ENCODE assay signal across 9 mouse cellular contexts in genomic region chr4:128774467-128774866, GRCm38 (mm10). TPM values are rescaled to one million over a fixed set of nuclear protein-coding genes. Genes with fewer than 3 reads are reported as not detected.
DNase-seq lines count a peak whose midpoint lies in the region; ATAC-seq and TF ChIP-seq lines count a peak whose summit lies in the region.
"Had no signal": no experiment of that assay in that cellular context is flagged by ENCODE, and none has a peak within 500 bp of the region (broad histone marks: within the 10 kb centered on the region; RNA-seq: fewer than 3 reads in every experiment).

No protein-coding gene starts in this region.

- no peak overlapping the region for H3K4me3 ChIP-seq in kidney, embryonic 16.5 days (ENCODE audit: low read length)
- H3K4me3 ChIP-seq in CH12.LX (replicated peaks in 1 of 3; ENCODE audit: low read depth in 2 of 3, low read length in 2 of 3, poor library complexity in 1 of 3), result no peak overlapping the region
- H3K4me3 ChIP-seq in embryonic facial prominence, embryonic 11.5 days (ENCODE audit: low read depth, low read length), result no peak overlapping the region
- no peak overlapping the region for H3K4me3 ChIP-seq in liver, embryonic 11.5 days (ENCODE audit: low read depth, low read length)
- H3K4me3 ChIP-seq in small intestine, adult 2 months (ENCODE audit: low read depth, low read length), result no peak overlapping the region
- H3K4me3 ChIP-seq: megakaryocyte, embryonic 14.5 days had no signal

- H3K27ac ChIP-seq in kidney, embryonic 16.5 days (ENCODE audit: low read length), result no peak overlapping the region
- no peak overlapping the region for H3K27ac ChIP-seq in CH12.LX (ENCODE audit: insufficient read depth, low read depth)
- H3K27ac ChIP-seq in embryonic facial prominence, embryonic 11.5 days (replicated peaks; ENCODE audit: low read depth, low read length), result no peak overlapping the region
- H3K27ac ChIP-seq in liver, embryonic 11.5 days (ENCODE audit: low read depth, low read length), result no peak overlapping the region
- H3K27ac ChIP-seq in small intestine, adult 2 months (ENCODE audit: insufficient read depth, low read depth, low read length), result no peak overlapping the region

- dilution Hi-C loops in CH12.LX (cut with MboI; ENCODE audit: extremely low pct_ligation_motif_present, extremely low pct_unique_long_range_greater_than_20kb, low sequenced_read_pairs), result no loop called here

- no peak overlapping the region for H3K9ac ChIP-seq in kidney, embryonic 16.5 days (replicated peaks; ENCODE audit: low read length)
- H3K9ac ChIP-seq in CH12.LX (ENCODE audit: insufficient read depth, low read depth), result no peak overlapping the region
- H3K9ac ChIP-seq in embryonic facial prominence, embryonic 11.5 days (replicated peaks; ENCODE audit: low read length), result no peak overlapping the region
- H3K9ac ChIP-seq in liver, embryonic 11.5 days (ENCODE audit: low read depth, low read length), result no peak overlapping the region

- TF ChIP-seq POLR2A in CH12.LX (IDR thresholded peaks at IDR 0.05; ENCODE audit: low read depth, low read length), result no peak; the same call in 1 of the 2 replicates
- no peak for TF ChIP-seq POLR2A in small intestine, adult 2 months (IDR thresholded peaks at IDR 0.05; ENCODE audit: low read depth, low read length)

- peaks cover 60% of the 10 kb centered on the region for H3K36me3 ChIP-seq in kidney, embryonic 16.5 days (ENCODE audit: insufficient read depth, low read length)
- peaks cover 51 to 81% of the 10 kb centered on the region in 2 experiments for H3K36me3 ChIP-seq in CH12.LX (replicated peaks in 1 of 2; ENCODE audit: control insufficient read depth in 1 of 2, insufficient read depth in 1 of 2, low read length in 1 of 2)
- H3K36me3 ChIP-seq in embryonic facial prominence, embryonic 11.5 days (replicated peaks; ENCODE audit: control insufficient read depth, insufficient read depth, low read depth, low read length), result peaks cover 11% of the 10 kb centered on the region
- peaks cover 42% of the 10 kb centered on the region for H3K36me3 ChIP-seq in liver, embryonic 11.5 days (ENCODE audit: control insufficient read depth, insufficient read depth, low read length)
- peaks cover 11% of the 10 kb centered on the region for H3K36me3 ChIP-seq in small intestine, adult 2 months (ENCODE audit: control insufficient read depth, insufficient read depth, low read length)

- in situ Hi-C loops in CH12.LX (cut with MboI; ENCODE audit: low pct_ligation_motif_present, low pct_unique_long_range_greater_than_20kb, low sequenced_read_pairs), result no loop called here

- peak; percentile 58 for TF ChIP-seq RAD21 in CH12.LX (IDR thresholded peaks at IDR 0.05; ENCODE audit: low read depth, low read length)

- no peaks in the 10 kb centered on the region for H3K9me3 ChIP-seq in kidney, embryonic 16.5 days (ENCODE audit: low read length)
- peaks cover 25% of the 10 kb centered on the region for H3K9me3 ChIP-seq in CH12.LX (replicated peaks; ENCODE audit: low read length)
- H3K9me3 ChIP-seq in embryonic facial prominence, embryonic 11.5 days (replicated peaks; ENCODE audit: control insufficient read depth, low read length), result no peaks in the 10 kb centered on the region
- H3K9me3 ChIP-seq in liver, embryonic 11.5 days (ENCODE audit: control insufficient read depth, low read length), result no peaks in the 10 kb centered on the region
- H3K9me3 ChIP-seq: megakaryocyte, embryonic 14.5 days had no signal

- 93% methylated on average over 9 of the region's 9 CpGs for WGBS in kidney, embryonic 16.5 days
- WGBS in embryonic facial prominence, embryonic 11.5 days, result 84% methylated on average over 9 of the region's 9 CpGs
- WGBS in liver, embryonic 11.5 days, result 91% methylated on average over 9 of the region's 9 CpGs
- WGBS in small intestine, adult 2 months, result 90% methylated on average over 9 of the region's 9 CpGs

- TF ChIP-seq CTCF in CH12.LX (conservative IDR thresholded peaks at IDR 0.05 in 1 of 2, IDR thresholded peaks at IDR 0.05 in 1 of 2; ENCODE audit: low read depth in 2 of 2, low read length in 2 of 2), result peak; percentile 77 to 99
- peak; percentile 47; the same call in 1 of the 2 replicates for TF ChIP-seq CTCF in small intestine, adult 2 months (IDR thresholded peaks at IDR 0.05; ENCODE audit: extremely low read depth, insufficient read length, insufficient replicate concordance, low read depth, low read length)

- TF ChIP-seq EP300 in CH12.LX (IDR thresholded peaks at IDR 0.05; ENCODE audit: low read length), result no peak

- 0 out of 2 replicates have a peak, but pooled peaks cover 8% of the 10 kb centered on the region for H3K79me2 ChIP-seq in CH12.LX (replicated peaks; ENCODE audit: control insufficient read depth, extremely low read depth, insufficient read depth, poor library complexity, severe bottlenecking)

- peak; percentile 70 for DNase-seq in kidney, adult 18-20 months
- DNase-seq in CH12.LX (ENCODE audit: extremely low read depth), result peak; percentile 64
- peak; percentile 39 for DNase-seq in T-cell, adult 2 months (ENCODE audit: low spot score)
- DNase-seq in embryonic facial prominence, embryonic 11.5 days (ENCODE audit: low spot score), result peak; percentile 68
- no peak for DNase-seq in liver, embryonic 11.5 days (ENCODE audit: low spot score)
- DNase-seq in ovary, postnatal 36 days (ENCODE audit: low spot score), result no peak

- H3K27me3 ChIP-seq in kidney, embryonic 16.5 days (ENCODE audit: insufficient read depth, low read length), result no peaks in the 10 kb centered on the region
- no peaks in the 10 kb centered on the region for H3K27me3 ChIP-seq in CH12.LX (replicated peaks)
- H3K27me3 ChIP-seq in embryonic facial prominence, embryonic 11.5 days (ENCODE audit: control insufficient read depth, insufficient read depth, low read length), result no peaks in the 10 kb centered on the region
- no peaks in the 10 kb centered on the region for H3K27me3 ChIP-seq in liver, embryonic 11.5 days (replicated peaks; ENCODE audit: control insufficient read depth, insufficient read depth, low read length)
- no peaks in the 10 kb centered on the region for H3K27me3 ChIP-seq in small intestine, adult 2 months (ENCODE audit: control insufficient read depth, insufficient read depth, low read length)

- peaks cover 12% of the 10 kb centered on the region; the same call in 1 of the 2 replicates for H3K4me1 ChIP-seq in kidney, embryonic 16.5 days (ENCODE audit: insufficient read depth, low read length)
- peaks cover 3 to 17% of the 10 kb centered on the region in 2 experiments; a peak in 3 of 4 replicates for H3K4me1 ChIP-seq in CH12.LX (ENCODE audit: control insufficient read depth in 1 of 2, insufficient read depth in 2 of 2)
- no peaks in the 10 kb centered on the region for H3K4me1 ChIP-seq in embryonic facial prominence, embryonic 11.5 days (ENCODE audit: control insufficient read depth, insufficient read depth, low read length)
- H3K4me1 ChIP-seq in liver, embryonic 11.5 days (replicated peaks; ENCODE audit: control insufficient read depth, insufficient read depth, low read length), result no peaks in the 10 kb centered on the region
- 0 out of 2 replicates have a peak, but pooled peaks cover 3% of the 10 kb centered on the region for H3K4me1 ChIP-seq in small intestine, adult 2 months (ENCODE audit: control insufficient read depth, insufficient read depth, insufficient read length, low read length)

- H3K4me2 ChIP-seq in kidney, embryonic 16.5 days (replicated peaks; ENCODE audit: low read depth, low read length), result no peak overlapping the region
- no peak overlapping the region for H3K4me2 ChIP-seq in CH12.LX (ENCODE audit: insufficient read depth, low read depth, poor library complexity, severe bottlenecking)
- H3K4me2 ChIP-seq in embryonic facial prominence, embryonic 11.5 days (ENCODE audit: low read depth, low read length), result no peak overlapping the region
- no peak overlapping the region for H3K4me2 ChIP-seq in liver, embryonic 11.5 days

- ATAC-seq in kidney, embryonic 16.5 days (ENCODE audit: low FRiP score, low TSS enrichment), result no peak
- no peak for ATAC-seq in embryonic facial prominence, embryonic 11.5 days (replicated peaks; ENCODE audit: insufficient number of reproducible peaks, low FRiP score, low TSS enrichment, low read depth)
- peak; percentile 37 for ATAC-seq in liver, embryonic 11.5 days (replicated peaks; ENCODE audit: low FRiP score)

TF ChIP-seq in CH12.LX, 34 proteins besides CTCF, POLR2A, EP300 and RAD21:
- peak; percentile 83 for TF ChIP-seq SMC3 (IDR thresholded peaks at IDR 0.05; ENCODE audit: low read depth, low read length)
- TF ChIP-seq SIN3A (IDR thresholded peaks at IDR 0.05; ENCODE audit: low read length), result no peak
- TF ChIP-seq TCF12 (IDR thresholded peaks at IDR 0.05; ENCODE audit: low read depth, low read length), result 0 out of 2 replicates have a peak, but pooled peaks have one; percentile 33

RNA-seq across cellular contexts. Expression of gene A3galt2, which starts 19.3 kb away (rescaled TPM):
- polyA plus RNA-seq in kidney, embryonic 16.5 days (2015; fragmentation: Nextera tagmentation; extraction: Ambion mirVana), result 0.24 and 0.35 TPM in 2 replicates
- total RNA-seq in CH12.LX (2012; rRNA removed) (0.04 TPM in 2 replicates), CH12.LX (2014; rRNA removed) (not detected in 2 replicates)
- 0.07 and 0.11 TPM in 2 replicates for polyA plus RNA-seq in CH12.LX (2012; ENCODE audit: insufficient read length, low read depth)
- 0.11 and 0.18 TPM in 2 replicates for polyA plus RNA-seq in embryonic facial prominence, embryonic 11.5 days (2014; fragmentation: Nextera tagmentation; extraction: Ambion mirVana)
- 0.14 TPM in 1 of 2 replicates, not detected in the other for polyA plus RNA-seq in liver, embryonic 11.5 days (2014; fragmentation: Nextera tagmentation; extraction: Ambion mirVana)
- 0.11 and 0.32 TPM in 2 replicates for polyA plus RNA-seq in small intestine, adult 2 months (2012; rRNA removed)

RNA-seq across cellular contexts. Expression of gene Zfp362, which starts 31.4 kb away (rescaled TPM):
- 46.1 and 47.5 TPM in 2 replicates for polyA plus RNA-seq in kidney, embryonic 16.5 days (2015; fragmentation: Nextera tagmentation; extraction: Ambion mirVana)
- total RNA-seq in CH12.LX (2012; rRNA removed), result 16.1 and 17.8 TPM in 2 replicates
- 9.7 and 9.9 TPM in 2 replicates for total RNA-seq in CH12.LX (2014; rRNA removed)
- 49.2 and 70.1 TPM in 2 replicates for polyA plus RNA-seq in CH12.LX (2012; ENCODE audit: insufficient read length, low read depth)
- polyA plus RNA-seq in embryonic facial prominence, embryonic 11.5 days (2014; fragmentation: Nextera tagmentation; extraction: Ambion mirVana), result 31.1 and 34.3 TPM in 2 replicates
- 23.1 and 25.3 TPM in 2 replicates for polyA plus RNA-seq in liver, embryonic 11.5 days (2014; fragmentation: Nextera tagmentation; extraction: Ambion mirVana)
- polyA plus RNA-seq in small intestine, adult 2 months (2012; rRNA removed), result 19.8 and 37.8 TPM in 2 replicates

Comparison
In these comparisons a context has a peak if more than half of its experiments do, and no peak if none do; other contexts are left out.
1. DNase-seq: peak in kidney, adult 18-20 months (single experiment), CH12.LX (single experiment), T-cell, adult 2 months (single experiment) and embryonic facial prominence, embryonic 11.5 days (single experiment); none in liver, embryonic 11.5 days (single experiment) and ovary, postnatal 36 days (single experiment).